Mouse (Mus musculus): ENCODE data around the gene Atp10a. TPM values are rescaled to one million over a fixed set of nuclear protein-coding genes. Genes with fewer than 3 reads are reported as not detected.

Atp10a gene
- total RNA-seq, 1 experiment, result 7.3 TPM

DNA sequence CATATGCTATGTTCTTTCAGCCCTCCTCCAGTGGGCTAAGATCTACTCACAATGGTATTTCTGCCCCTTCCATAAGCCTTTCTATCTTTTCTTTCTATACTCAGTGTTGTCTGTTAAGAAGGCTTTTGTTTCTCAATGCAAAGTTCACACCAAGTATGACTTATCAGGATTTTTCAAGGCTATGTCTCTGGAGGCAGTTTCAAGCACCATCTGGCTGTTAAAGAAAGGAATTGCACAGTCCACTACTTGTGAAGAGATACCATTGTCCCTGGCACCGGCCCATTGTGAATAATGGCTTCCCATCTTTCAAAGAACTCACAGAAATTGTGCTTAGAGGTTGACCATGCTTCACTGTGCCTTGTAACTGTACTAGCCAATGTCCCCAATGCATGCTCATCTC is 214.7 kb downstream of the Atp10a start:
- no peak overlapping the region for H3K9ac ChIP-seq (ENCODE audit: insufficient read depth, low read depth, low read length, poor library complexity, severe bottlenecking)
- DNase-seq (ENCODE audit: low read depth, low spot score), result no peak
- in situ Hi-C loops (cut with MboI; ENCODE audit: low sequenced_read_pairs in 2 of 2, unreplicated experiment in 2 of 2), result no loop called here
- H3K27ac ChIP-seq (ENCODE audit: insufficient read depth, low read depth, low read length, poor library complexity, severe bottlenecking), result no peak overlapping the region
- TF ChIP-seq ZC3H11A (IDR thresholded peaks at IDR 0.05; ENCODE audit: borderline replicate concordance, low read depth, low read length), result no peak
- TF ChIP-seq HCFC1 (IDR thresholded peaks at IDR 0.05; ENCODE audit: borderline replicate concordance, insufficient read depth, low read length), result no peak
- no peak for TF ChIP-seq MAFK (IDR thresholded peaks at IDR 0.05; ENCODE audit: insufficient read depth, low read depth, low read length)
- TF ChIP-seq ZNF384 (IDR thresholded peaks at IDR 0.05; ENCODE audit: low read depth, low read length), result no peak
- no peak for TF ChIP-seq CHD2 (IDR thresholded peaks at IDR 0.05; ENCODE audit: low read depth, low read length)
- peaks cover 3% of the 10 kb centered on the region; the same call in 1 of the 2 replicates for H3K9me3 ChIP-seq (ENCODE audit: control insufficient read depth, insufficient read depth, low read depth, low read length)
- H3K36me3 ChIP-seq (ENCODE audit: control insufficient read depth, insufficient read depth, low read length, poor library complexity, severe bottlenecking), result no peaks in the 10 kb centered on the region
- no peaks in the 10 kb centered on the region for H3K4me1 ChIP-seq (ENCODE audit: control insufficient read depth in 2 of 2, insufficient read depth in 2 of 2, low read length in 2 of 2, poor library complexity in 1 of 2)
- H3K4me3 ChIP-seq (ENCODE audit: insufficient read depth in 1 of 2, low read depth in 1 of 2, low read length in 2 of 2, poor library complexity in 1 of 2, severe bottlenecking in 1 of 2), result no peak overlapping the region

DNA sequence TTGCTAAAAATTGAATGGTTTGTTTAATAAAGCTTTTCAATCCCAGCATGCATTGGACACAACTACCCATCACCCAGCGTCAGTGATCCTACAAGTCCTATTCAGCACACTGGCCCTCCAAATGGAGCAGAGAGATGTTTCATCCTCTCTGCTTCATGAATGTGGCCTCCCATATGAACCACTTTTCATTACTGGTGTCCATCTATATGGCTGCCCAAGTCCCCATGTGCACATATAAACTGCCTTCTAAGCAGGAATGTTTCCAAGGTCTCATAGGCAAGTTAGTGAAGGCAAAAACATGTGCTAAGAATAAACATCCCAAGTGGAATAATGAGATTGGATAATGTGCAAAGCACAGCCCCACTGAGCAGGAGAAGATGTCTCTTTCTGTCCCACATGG is 217.7 kb downstream of the Atp10a start:
- DNase-seq (ENCODE audit: low read depth, low spot score), result no peak
- Histone ChIP-seq H3K27ac (ENCODE audit: insufficient read depth, low read depth, low read length, poor library complexity, severe bottlenecking) (no peak overlapping the region), H3K36me3 (ENCODE audit: control insufficient read depth, insufficient read depth, low read length, poor library complexity, severe bottlenecking) (no peaks in the 10 kb centered on the region), H3K9me3 (ENCODE audit: control insufficient read depth, insufficient read depth, low read depth, low read length) (no peaks in the 10 kb centered on the region), H3K4me3 (ENCODE audit: insufficient read depth in 1 of 2, low read depth in 1 of 2, low read length in 2 of 2, poor library complexity in 1 of 2, severe bottlenecking in 1 of 2) (no peak overlapping the region), H3K9ac (ENCODE audit: insufficient read depth, low read depth, low read length, poor library complexity, severe bottlenecking) (no peak overlapping the region), H3K4me1 (ENCODE audit: control insufficient read depth in 2 of 2, insufficient read depth in 2 of 2, low read length in 2 of 2, poor library complexity in 1 of 2) (no peaks in the 10 kb centered on the region)
- no peak for TF ChIP-seq HCFC1 (IDR thresholded peaks at IDR 0.05; ENCODE audit: borderline replicate concordance, insufficient read depth, low read length)
- no peak for TF ChIP-seq MAFK (IDR thresholded peaks at IDR 0.05; ENCODE audit: insufficient read depth, low read depth, low read length)
- TF ChIP-seq ZC3H11A (IDR thresholded peaks at IDR 0.05; ENCODE audit: borderline replicate concordance, low read depth, low read length), result no peak
- in situ Hi-C loops (cut with MboI; ENCODE audit: low sequenced_read_pairs in 2 of 2, unreplicated experiment in 2 of 2), result no loop called here

Data from ES-E14 (cell line).